Mouse (Mus musculus): ENCODE results near the gene Mrpl17. TPM values are rescaled to one million over a fixed set of nuclear protein-coding genes. Genes with fewer than 3 reads are reported as not detected.
"Not testable (repeated sequence)": the region's sequence is repeated elsewhere in the genome, so short reads cannot be mapped to it uniquely, and the experiment has no call there.

Gene Mrpl17
- total RNA-seq (2017) = 32.5 and 44.4 TPM in 2 replicates

GRCm38 (mm10) chr7:105810877-105811489 is at the start of gene Mrpl17:
TSS of gene Mrpl17 (minus strand) at chr7:105811099.
- ATAC-seq (ENCODE audit: extremely low read depth, insufficient number of reproducible peaks, low FRiP score, poor library complexity, severe bottlenecking) = peak; percentile 96

GRCm38 (mm10) chr7:105855718-105856560 is 45.0 kb upstream of the Mrpl17 start:
- ATAC-seq (ENCODE audit: extremely low read depth, insufficient number of reproducible peaks, low FRiP score, poor library complexity, severe bottlenecking) = not testable (repeated sequence)

- no peak for ATAC-seq (ENCODE audit: extremely low read depth, insufficient number of reproducible peaks, low FRiP score, poor library complexity, severe bottlenecking)
Measured at GRCm38 (mm10) chr7:105824281-105824680, 13.4 kb upstream of the Mrpl17 start.

GRCm38 (mm10) chr7:105818483-105818882 is 7.6 kb upstream of the Mrpl17 start:
- ATAC-seq (ENCODE audit: extremely low read depth, insufficient number of reproducible peaks, low FRiP score, poor library complexity, severe bottlenecking) = peak; percentile 44; the same call in 1 of the 2 replicates

- peak; percentile 51; the same call in 1 of the 2 replicates for ATAC-seq (ENCODE audit: extremely low read depth, insufficient number of reproducible peaks, low FRiP score, poor library complexity, severe bottlenecking)
Measured at GRCm38 (mm10) chr7:105816736-105817135, 5.8 kb upstream of the Mrpl17 start.

- ATAC-seq (ENCODE audit: extremely low read depth, insufficient number of reproducible peaks, low FRiP score, poor library complexity, severe bottlenecking) = no peak
Measured at GRCm38 (mm10) chr7:105813326-105813725, 2.4 kb upstream of the Mrpl17 start.

GRCm38 (mm10) chr7:105812566-105812965 is 1.7 kb upstream of the Mrpl17 start:
- ATAC-seq (ENCODE audit: extremely low read depth, insufficient number of reproducible peaks, low FRiP score, poor library complexity, severe bottlenecking) = no peak

- ATAC-seq (ENCODE audit: extremely low read depth, insufficient number of reproducible peaks, low FRiP score, poor library complexity, severe bottlenecking) = no peak
Measured at GRCm38 (mm10) chr7:105811516-105811915, 617 bp upstream of the Mrpl17 start.

GRCm38 (mm10) chr7:105810280-105810876 is 521 bp downstream of the Mrpl17 start:
- ATAC-seq (ENCODE audit: extremely low read depth, insufficient number of reproducible peaks, low FRiP score, poor library complexity, severe bottlenecking) = no peak

GRCm38 (mm10) chr7:105809836-105810235 is 1.1 kb downstream of the Mrpl17 start:
- no peak for ATAC-seq (ENCODE audit: extremely low read depth, insufficient number of reproducible peaks, low FRiP score, poor library complexity, severe bottlenecking)

- no peak for ATAC-seq (ENCODE audit: extremely low read depth, insufficient number of reproducible peaks, low FRiP score, poor library complexity, severe bottlenecking)
Measured at GRCm38 (mm10) chr7:105808385-105808784, 2.5 kb downstream of the Mrpl17 start.

GRCm38 (mm10) chr7:105806716-105807115 is 4.2 kb downstream of the Mrpl17 start:
- ATAC-seq (ENCODE audit: extremely low read depth, insufficient number of reproducible peaks, low FRiP score, poor library complexity, severe bottlenecking) = no peak

GRCm38 (mm10) chr7:105806125-105806524 is 4.8 kb downstream of the Mrpl17 start:
- ATAC-seq (ENCODE audit: extremely low read depth, insufficient number of reproducible peaks, low FRiP score, poor library complexity, severe bottlenecking) = no peak

GRCm38 (mm10) chr7:105803428-105803827 is 7.5 kb downstream of the Mrpl17 start:
- ATAC-seq (ENCODE audit: extremely low read depth, insufficient number of reproducible peaks, low FRiP score, poor library complexity, severe bottlenecking) = no peak

- no peak for ATAC-seq (ENCODE audit: extremely low read depth, insufficient number of reproducible peaks, low FRiP score, poor library complexity, severe bottlenecking)
Measured at GRCm38 (mm10) chr7:105802771-105803170, 8.1 kb downstream of the Mrpl17 start.

- no peak for ATAC-seq (ENCODE audit: extremely low read depth, insufficient number of reproducible peaks, low FRiP score, poor library complexity, severe bottlenecking)
Measured at GRCm38 (mm10) chr7:105802312-105802711, 8.6 kb downstream of the Mrpl17 start.

GRCm38 (mm10) chr7:105796972-105797371 is 13.9 kb downstream of the Mrpl17 start:
- no peak for ATAC-seq (ENCODE audit: extremely low read depth, insufficient number of reproducible peaks, low FRiP score, poor library complexity, severe bottlenecking)

GRCm38 (mm10) chr7:105795759-105796366 is 15.0 kb downstream of the Mrpl17 start:
- ATAC-seq (ENCODE audit: extremely low read depth, insufficient number of reproducible peaks, low FRiP score, poor library complexity, severe bottlenecking) = no peak

GRCm38 (mm10) chr7:105793701-105794100 is 17.2 kb downstream of the Mrpl17 start:
- ATAC-seq (ENCODE audit: extremely low read depth, insufficient number of reproducible peaks, low FRiP score, poor library complexity, severe bottlenecking) = no peak
